In the genomic region with DNA sequence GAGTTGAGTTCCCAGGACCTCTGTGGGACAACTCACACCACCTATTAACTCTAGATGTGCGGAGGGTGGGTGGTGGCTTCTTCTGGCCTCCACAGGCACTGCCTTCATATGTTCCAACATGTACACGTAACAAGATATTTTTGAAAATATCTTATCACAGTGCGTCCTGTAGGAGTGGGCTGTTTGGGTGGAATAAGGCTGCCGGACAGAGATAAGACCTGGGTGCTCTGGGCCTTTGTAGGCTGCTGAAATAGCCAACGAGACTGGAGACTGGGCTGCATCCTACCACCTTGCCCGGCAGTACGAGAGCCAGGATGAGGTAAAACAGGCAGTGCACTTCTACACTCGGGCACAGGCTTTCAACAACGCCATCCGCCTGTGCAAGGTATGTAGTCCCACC, we compare ENCODE assay signal across 18 mouse cellular contexts. TPM values are rescaled to one million over a fixed set of nuclear protein-coding genes. Genes with fewer than 3 reads are reported as not detected.
DNase-seq lines count a peak whose midpoint lies in the region; ATAC-seq lines count a peak whose summit lies in the region.
"Had no signal": no experiment of that assay in that cellular context is flagged by ENCODE, and none has a peak within 500 bp of the region (broad histone marks: within the 10 kb centered on the region; RNA-seq: fewer than 3 reads in every experiment).

No protein-coding gene starts in this region.

- H3K9ac ChIP-seq in forebrain, embryonic 16.5 days (replicated peaks; ENCODE audit: low read depth, low read length) = no peak overlapping the region
- no peak overlapping the region for H3K9ac ChIP-seq in lung, embryonic 15.5 days
- no peak overlapping the region for H3K9ac ChIP-seq in limb, embryonic 11.5 days (ENCODE audit: low read length)
- no peak overlapping the region for H3K9ac ChIP-seq in forebrain, embryonic 14.5 days (ENCODE audit: low read length)
- H3K9ac ChIP-seq: hindbrain, embryonic 14.5 days had no signal

- H3K9me3 ChIP-seq in forebrain, embryonic 10.5 days = no peaks in the 10 kb centered on the region
- H3K9me3 ChIP-seq in forebrain, embryonic 16.5 days (ENCODE audit: control insufficient read depth, low read length) = no peaks in the 10 kb centered on the region
- no peaks in the 10 kb centered on the region for H3K9me3 ChIP-seq in lung, embryonic 15.5 days
- no peaks in the 10 kb centered on the region for H3K9me3 ChIP-seq in limb, embryonic 11.5 days (ENCODE audit: control insufficient read depth, low read length)
- H3K9me3 ChIP-seq in forebrain, embryonic 14.5 days (replicated peaks; ENCODE audit: control insufficient read depth, low read length) = no peaks in the 10 kb centered on the region
- H3K9me3 ChIP-seq: embryonic facial prominence, embryonic 10.5 days had no signal

- WGBS in forebrain, embryonic 10.5 days = 93% methylated on average over 10 of the region's 10 CpGs
- 92% methylated on average over 10 of the region's 10 CpGs for WGBS in forebrain, embryonic 16.5 days
- WGBS in lung, embryonic 15.5 days = 82% methylated on average over 10 of the region's 10 CpGs
- WGBS in limb, embryonic 11.5 days = 94% methylated on average over 10 of the region's 10 CpGs
- 92% methylated on average over 10 of the region's 10 CpGs for WGBS in forebrain, embryonic 14.5 days

- H3K4me3 ChIP-seq in forebrain, embryonic 10.5 days = no peak overlapping the region
- no peak overlapping the region for H3K4me3 ChIP-seq in forebrain, embryonic 16.5 days (replicated peaks; ENCODE audit: low read length)
- no peak overlapping the region for H3K4me3 ChIP-seq in lung, embryonic 15.5 days
- H3K4me3 ChIP-seq in limb, embryonic 11.5 days (ENCODE audit: low read depth, low read length) = no peak overlapping the region
- no peak overlapping the region for H3K4me3 ChIP-seq in forebrain, embryonic 14.5 days (ENCODE audit: low read depth, low read length)
- H3K4me3 ChIP-seq: embryonic facial prominence, embryonic 10.5 days had no signal

- ATAC-seq in forebrain, embryonic 16.5 days = no peak
- peak; percentile 10; the same call in 1 of the 2 replicates for ATAC-seq in lung, embryonic 15.5 days (ENCODE audit: borderline replicate concordance, extremely low read depth, low FRiP score, low TSS enrichment)
- 0 out of 2 replicates have a peak, but pooled peaks have one; percentile 15 for ATAC-seq in limb, embryonic 11.5 days (ENCODE audit: insufficient number of reproducible peaks, low FRiP score, low TSS enrichment, low read depth)
- peak; percentile 80 for ATAC-seq in megakaryocyte-erythroid progenitor cell, adult 5-6 weeks (replicated peaks; ENCODE audit: low FRiP score, low TSS enrichment, poor library complexity, severe bottlenecking)
- ATAC-seq in forebrain, embryonic 14.5 days = no peak
- ATAC-seq: lung, postnatal 0 days; Patski had no signal

- no peak overlapping the region for H3K4me2 ChIP-seq in forebrain, embryonic 16.5 days (ENCODE audit: low read length)
- H3K4me2 ChIP-seq in lung, embryonic 15.5 days = no peak overlapping the region
- H3K4me2 ChIP-seq in limb, embryonic 11.5 days (ENCODE audit: low read depth, severe bottlenecking) = no peak overlapping the region
- H3K4me2 ChIP-seq in forebrain, embryonic 14.5 days (ENCODE audit: low read length) = no peak overlapping the region
- H3K4me2 ChIP-seq: hindbrain, embryonic 14.5 days; midbrain, embryonic 11.5 days had no signal

- DNase-seq in forebrain, embryonic 10.5 days (ENCODE audit: extremely low spot score, low spot score) = no peak
- DNase-seq in lung, postnatal 10 days = no peak
- no peak for DNase-seq in limb, embryonic 11.5 days (ENCODE audit: low spot score)
- no peak for DNase-seq in urinary bladder, postnatal 14 days (ENCODE audit: low spot score)
- DNase-seq in forebrain, embryonic 14.5 days (ENCODE audit: low spot score) = no peak
- DNase-seq: adrenal gland, adult 2 months; cerebellum, postnatal 14 days; thymus, postnatal 36 days had no signal

- H3K27me3 ChIP-seq in forebrain, embryonic 10.5 days (ENCODE audit: poor library complexity, severe bottlenecking) = no peaks in the 10 kb centered on the region
- H3K27me3 ChIP-seq in forebrain, embryonic 16.5 days (replicated peaks; ENCODE audit: control insufficient read depth, insufficient read depth, low read length) = no peaks in the 10 kb centered on the region
- no peaks in the 10 kb centered on the region for H3K27me3 ChIP-seq in lung, embryonic 15.5 days
- no peaks in the 10 kb centered on the region for H3K27me3 ChIP-seq in limb, embryonic 11.5 days (ENCODE audit: control insufficient read depth, insufficient read depth, low read length)
- H3K27me3 ChIP-seq in forebrain, embryonic 14.5 days (replicated peaks; ENCODE audit: control insufficient read depth, insufficient read depth, low read length) = no peaks in the 10 kb centered on the region
- H3K27me3 ChIP-seq: CH12.LX, Patski had no signal

- H3K36me3 ChIP-seq in forebrain, embryonic 10.5 days (replicated peaks) = peaks cover 57% of the 10 kb centered on the region
- peaks cover 8% of the 10 kb centered on the region; the same call in 1 of the 2 replicates for H3K36me3 ChIP-seq in forebrain, embryonic 16.5 days (ENCODE audit: control insufficient read depth, insufficient read depth)
- peaks cover 6% of the 10 kb centered on the region; the same call in 1 of the 2 replicates for H3K36me3 ChIP-seq in lung, embryonic 15.5 days
- H3K36me3 ChIP-seq in limb, embryonic 11.5 days (ENCODE audit: control insufficient read depth, insufficient read depth, low read length) = peaks cover 5% of the 10 kb centered on the region
- peaks cover 54% of the 10 kb centered on the region for H3K36me3 ChIP-seq in forebrain, embryonic 14.5 days (ENCODE audit: control insufficient read depth, insufficient read depth, low read length)

- peak overlapping the region; percentile 4; the same call in 1 of the 2 replicates for H3K27ac ChIP-seq in forebrain, embryonic 10.5 days
- no peak overlapping the region for H3K27ac ChIP-seq in forebrain, embryonic 16.5 days (ENCODE audit: low read length)
- no peak overlapping the region for H3K27ac ChIP-seq in lung, embryonic 15.5 days
- no peak overlapping the region for H3K27ac ChIP-seq in limb, embryonic 11.5 days (replicated peaks; ENCODE audit: low read depth, low read length)
- no peak overlapping the region for H3K27ac ChIP-seq in forebrain, embryonic 14.5 days (ENCODE audit: low read depth, low read length)
- H3K27ac ChIP-seq: embryonic facial prominence, embryonic 10.5 days; hindbrain, embryonic 14.5 days had no signal

- peaks cover 3% of the 10 kb centered on the region for H3K4me1 ChIP-seq in forebrain, embryonic 10.5 days
- H3K4me1 ChIP-seq in forebrain, embryonic 16.5 days (replicated peaks; ENCODE audit: control insufficient read depth, insufficient read depth, low read length) = no peaks in the 10 kb centered on the region
- peaks cover 10% of the 10 kb centered on the region for H3K4me1 ChIP-seq in lung, embryonic 15.5 days
- H3K4me1 ChIP-seq in limb, embryonic 11.5 days (ENCODE audit: control insufficient read depth, insufficient read depth, low read length) = peaks cover 7% of the 10 kb centered on the region
- no peaks in the 10 kb centered on the region for H3K4me1 ChIP-seq in forebrain, embryonic 14.5 days (ENCODE audit: control insufficient read depth, insufficient read depth, low read length)

RNA-seq across cellular contexts. Expression of a gene that starts 5.8 kb away (rescaled TPM):
- polyA plus RNA-seq in forebrain, embryonic 10.5 days (2016; fragmentation: Nextera tagmentation; extraction: Ambion mirVana) = 10.9 and 11.5 TPM in 2 replicates
- 12.0 and 12.5 TPM in 2 replicates for polyA plus RNA-seq in forebrain, embryonic 16.5 days (2015; fragmentation: Nextera tagmentation; extraction: Ambion mirVana)
- polyA plus RNA-seq in lung, embryonic 15.5 days (2015; fragmentation: Nextera tagmentation; extraction: Ambion mirVana) = 88.2 and 93.2 TPM in 2 replicates
- 9.7 and 10.8 TPM in 2 replicates for polyA plus RNA-seq in limb, embryonic 11.5 days (2014; fragmentation: Nextera tagmentation; extraction: Ambion mirVana)
- total RNA-seq in megakaryocyte-erythroid progenitor cell, adult 5-6 weeks (2014; fragmentation: Nextera tagmentation) = not detected in 2 replicates
- total RNA-seq in megakaryocyte-erythroid progenitor cell, adult 5-6 weeks (2017) = not detected in 2 replicates
- polyA plus RNA-seq in forebrain, embryonic 14.5 days (2014; fragmentation: Nextera tagmentation; extraction: Ambion mirVana) = 11.8 and 13.6 TPM in 2 replicates
- total RNA-seq: CH12.LX had no signal

RNA-seq across cellular contexts. Expression of a gene that starts 26.6 kb away (rescaled TPM):
- polyA plus RNA-seq in forebrain, embryonic 10.5 days (2016; fragmentation: Nextera tagmentation; extraction: Ambion mirVana) = 54.6 TPM in 2 replicates
- polyA plus RNA-seq in forebrain, embryonic 16.5 days (2015; fragmentation: Nextera tagmentation; extraction: Ambion mirVana) = 47.0 and 62.9 TPM in 2 replicates
- polyA plus RNA-seq in lung, embryonic 15.5 days (2015; fragmentation: Nextera tagmentation; extraction: Ambion mirVana) = 42.2 and 46.3 TPM in 2 replicates
- 28.8 and 35.8 TPM in 2 replicates for polyA plus RNA-seq in limb, embryonic 11.5 days (2014; fragmentation: Nextera tagmentation; extraction: Ambion mirVana)
- 53.3 and 77.5 TPM in 2 replicates for total RNA-seq in megakaryocyte-erythroid progenitor cell, adult 5-6 weeks (2014; fragmentation: Nextera tagmentation)
- 38.5 and 38.9 TPM in 2 replicates for total RNA-seq in megakaryocyte-erythroid progenitor cell, adult 5-6 weeks (2017)
- 27.3 and 40.0 TPM in 2 replicates for polyA plus RNA-seq in forebrain, embryonic 14.5 days (2014; fragmentation: Nextera tagmentation; extraction: Ambion mirVana)

RNA-seq across cellular contexts. Expression of a gene that starts 31.4 kb away (rescaled TPM):
- 0.30 TPM in 1 of 2 replicates, not detected in the other for polyA plus RNA-seq in forebrain, embryonic 10.5 days (2016; fragmentation: Nextera tagmentation; extraction: Ambion mirVana)
- not detected in 2 replicates for polyA plus RNA-seq in forebrain, embryonic 16.5 days (2015; fragmentation: Nextera tagmentation; extraction: Ambion mirVana)
- 0.14 TPM in 1 of 2 replicates, not detected in the other for polyA plus RNA-seq in lung, embryonic 15.5 days (2015; fragmentation: Nextera tagmentation; extraction: Ambion mirVana)
- 0.17 TPM in 1 of 2 replicates, not detected in the other for polyA plus RNA-seq in limb, embryonic 11.5 days (2014; fragmentation: Nextera tagmentation; extraction: Ambion mirVana)
- total RNA-seq in megakaryocyte-erythroid progenitor cell, adult 5-6 weeks (2014; fragmentation: Nextera tagmentation) = not detected in 2 replicates
- total RNA-seq in megakaryocyte-erythroid progenitor cell, adult 5-6 weeks (2017) = 2.4 TPM in 1 of 2 replicates, not detected in the other
- 0.17 TPM in 1 of 2 replicates, not detected in the other for polyA plus RNA-seq in forebrain, embryonic 14.5 days (2014; fragmentation: Nextera tagmentation; extraction: Ambion mirVana)
- total RNA-seq: adrenal gland, adult 2 months; CH12.LX had no signal
- polyA plus RNA-seq: adrenal gland, adult 2 months; hindbrain, embryonic 14.5 days; kidney, embryonic 16.5 days; midbrain, embryonic 11.5 days had no signal

RNA-seq across cellular contexts. Expression of a gene that starts 44.0 kb away (rescaled TPM):
- polyA plus RNA-seq in forebrain, embryonic 10.5 days (2016; fragmentation: Nextera tagmentation; extraction: Ambion mirVana) = 24.3 and 24.7 TPM in 2 replicates
- polyA plus RNA-seq in forebrain, embryonic 16.5 days (2015; fragmentation: Nextera tagmentation; extraction: Ambion mirVana) = 30.2 and 34.3 TPM in 2 replicates
- 21.4 and 22.4 TPM in 2 replicates for polyA plus RNA-seq in lung, embryonic 15.5 days (2015; fragmentation: Nextera tagmentation; extraction: Ambion mirVana)
- polyA plus RNA-seq in limb, embryonic 11.5 days (2014; fragmentation: Nextera tagmentation; extraction: Ambion mirVana) = 20.6 and 21.0 TPM in 2 replicates
- 17.6 and 18.7 TPM in 2 replicates for total RNA-seq in megakaryocyte-erythroid progenitor cell, adult 5-6 weeks (2014; fragmentation: Nextera tagmentation)
- total RNA-seq in megakaryocyte-erythroid progenitor cell, adult 5-6 weeks (2017) = 5.9 and 10.9 TPM in 2 replicates
- polyA plus RNA-seq in forebrain, embryonic 14.5 days (2014; fragmentation: Nextera tagmentation; extraction: Ambion mirVana) = 18.9 and 25.0 TPM in 2 replicates

Comparison
In these comparisons a context has a peak if more than half of its experiments do, and no peak if none do; other contexts are left out.
1. ATAC-seq: peak in lung, embryonic 15.5 days (single experiment), limb, embryonic 11.5 days (single experiment) and megakaryocyte-erythroid progenitor cell, adult 5-6 weeks (single experiment); none in forebrain, embryonic 16.5 days (single experiment) and forebrain, embryonic 14.5 days (single experiment).